Mouse (Mus musculus) embryonic facial prominence, embryonic 10.5 days (tissue): ENCODE measurements around the gene Gm29776. TPM values are rescaled to one million over a fixed set of nuclear protein-coding genes. Genes with fewer than 3 reads are reported as not detected.
A peak's percentile ranks its signal among the peaks of the same experiment; 100 is the strongest.

Experiments used
- DNase-seq: peaks from one replicate; pipeline ENCODE4 v3.0.0-alpha.2; 2017; ENCODE audit warnings: low spot score
- H3K27ac ChIP-seq: fragments of 300-500 bp; sonication (generic); replicated peaks from 2 replicates; pipeline ENCODE4 v1.5.1; 2016; ENCODE audit warnings: mild to moderate bottlenecking
- H3K27me3 ChIP-seq: fragments of 300-500 bp; sonication (generic); replicated peaks from 2 replicates; pipeline ENCODE4 v1.6.1; 2016; ENCODE audit warnings: low read depth, mild to moderate bottlenecking; ENCODE audit not compliant: poor library complexity, severe bottlenecking
- H3K36me3 ChIP-seq: fragments of 300-500 bp; sonication (generic); replicated peaks from 2 replicates; pipeline ENCODE4 v1.6.1; 2016; ENCODE audit warnings: mild to moderate bottlenecking, moderate library complexity
- H3K4me1 ChIP-seq: fragments of 300-500 bp; sonication (generic); 2 replicates; pipeline ENCODE4 v1.6.1; 2016
- H3K4me3 ChIP-seq: fragments of 300-500 bp; sonication (generic); 2 replicates; pipeline ENCODE4 v1.5.1; 2016; ENCODE audit warnings: mild to moderate bottlenecking, moderate library complexity
- H3K9me3 ChIP-seq: fragments of 300-500 bp; sonication (generic); 2 replicates; pipeline ENCODE4 v1.6.1; 2016; ENCODE audit warnings: mild to moderate bottlenecking
- WGBS: fragments of 180-500 bp; shearing (Covaris S2); methylation state at CpG from one replicate; pipeline ENCODE4 v1.1.7; 2016; 5-methylcytosine and 5-hydroxymethylcytosine counted together
- polyA plus RNA-seq: library from polyadenylated mRNA; unstranded; fragments of >200 nt; fragmentation: Nextera tagmentation; extraction: Ambion mirVana; gene quantifications from 2 replicates; pipeline ENCODE4 v1.2.1, GENCODE M21; 2016

Gm29776 gene
- polyA plus RNA-seq, 1 experiment from 2014 or later: 0.12 TPM

DNA sequence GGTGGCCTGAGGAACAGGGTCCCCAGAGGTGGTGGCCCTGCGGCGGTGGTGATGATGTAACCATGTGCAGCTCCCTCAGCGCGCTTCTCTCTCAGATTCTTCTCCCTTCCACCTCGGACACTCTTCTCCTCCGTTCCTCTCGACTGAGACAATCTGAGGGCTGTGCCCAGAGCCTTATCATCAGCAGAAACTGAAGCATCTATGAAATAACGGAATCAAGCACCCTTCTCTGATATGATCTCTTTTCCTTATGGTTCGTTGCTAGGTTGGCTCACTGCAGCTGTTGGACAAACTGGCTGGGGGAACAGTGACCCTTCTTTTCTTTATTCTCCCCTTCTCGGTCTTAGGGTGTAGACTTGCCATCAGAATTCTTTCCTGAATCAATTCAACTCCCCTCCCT lies 4.6 kb upstream of the Gm29776 start:
- Histone ChIP-seq H3K36me3 (no peaks in the 10 kb centered on the region), H3K4me1 (peaks cover 9% of the 10 kb centered on the region), H3K4me3 (no peak overlapping the region), H3K27ac (no peak overlapping the region), H3K27me3 (peaks cover 14% of the 10 kb centered on the region; the same call in 1 of the 2 replicates), H3K9me3 (no peaks in the 10 kb centered on the region)
- DNase-seq: no peak
- 69% methylated on average over 10 of the region's 10 CpGs for WGBS

DNA sequence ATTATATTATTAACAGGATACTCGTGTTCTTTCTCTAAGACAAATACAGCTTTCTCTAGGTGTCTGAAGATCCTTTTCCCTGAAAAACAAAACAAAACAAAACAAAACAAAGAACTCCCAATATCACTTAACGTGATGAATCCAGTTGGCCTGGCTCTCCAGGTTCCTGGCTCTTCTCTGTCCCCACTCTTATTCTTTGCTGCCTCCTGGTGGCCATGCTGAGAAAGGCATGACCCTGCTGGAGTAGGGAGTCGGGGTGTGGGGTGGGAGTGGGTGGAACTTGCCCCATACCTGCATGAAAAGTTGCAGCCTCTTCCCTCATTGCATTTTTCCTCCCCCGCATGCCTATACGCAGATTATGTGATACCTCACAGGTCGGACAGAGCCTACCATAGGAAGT lies 2.7 kb upstream of the Gm29776 start:
- Histone ChIP-seq H3K27me3 (peaks cover 14% of the 10 kb centered on the region; the same call in 1 of the 2 replicates), H3K36me3 (no peaks in the 10 kb centered on the region), H3K9me3 (no peaks in the 10 kb centered on the region), H3K27ac (no peak overlapping the region), H3K4me3 (no peak overlapping the region), H3K4me1 (0 out of 2 replicates have a peak, but pooled peaks cover 3% of the 10 kb centered on the region)
- 8% methylated on average over 6 of the region's 6 CpGs for WGBS
- peak; percentile 82 for DNase-seq

DNA sequence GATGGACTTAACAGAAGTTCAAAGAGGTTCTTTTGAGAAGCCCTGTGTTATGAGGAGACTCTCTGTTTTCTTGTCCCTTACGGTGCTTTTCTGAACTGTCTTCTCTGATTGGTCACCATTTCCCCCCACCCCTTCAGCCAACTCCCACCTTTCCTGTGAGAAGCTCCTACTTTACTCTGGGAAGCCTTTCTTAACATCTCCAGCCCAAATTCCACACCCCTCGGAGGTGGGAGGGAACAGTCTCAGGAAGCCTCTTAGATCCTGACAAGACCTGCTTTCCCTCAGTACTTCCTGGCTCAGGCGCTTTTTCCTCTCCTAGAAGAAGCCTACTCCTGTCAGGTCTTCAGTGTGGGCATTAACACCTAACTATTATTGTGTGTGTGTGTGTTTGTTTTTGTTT lies 953 bp upstream of the Gm29776 start:
- DNase-seq: no peak
- 56% methylated on average over 3 of the region's 3 CpGs for WGBS
- Histone ChIP-seq H3K27ac (no peak overlapping the region), H3K4me1 (0 out of 2 replicates have a peak, but pooled peaks cover 3% of the 10 kb centered on the region), H3K36me3 (0 out of 2 replicates have a peak, but pooled peaks cover 3% of the 10 kb centered on the region), H3K27me3 (peaks cover 14% of the 10 kb centered on the region; the same call in 1 of the 2 replicates), H3K4me3 (no peak overlapping the region), H3K9me3 (no peaks in the 10 kb centered on the region)

DNA sequence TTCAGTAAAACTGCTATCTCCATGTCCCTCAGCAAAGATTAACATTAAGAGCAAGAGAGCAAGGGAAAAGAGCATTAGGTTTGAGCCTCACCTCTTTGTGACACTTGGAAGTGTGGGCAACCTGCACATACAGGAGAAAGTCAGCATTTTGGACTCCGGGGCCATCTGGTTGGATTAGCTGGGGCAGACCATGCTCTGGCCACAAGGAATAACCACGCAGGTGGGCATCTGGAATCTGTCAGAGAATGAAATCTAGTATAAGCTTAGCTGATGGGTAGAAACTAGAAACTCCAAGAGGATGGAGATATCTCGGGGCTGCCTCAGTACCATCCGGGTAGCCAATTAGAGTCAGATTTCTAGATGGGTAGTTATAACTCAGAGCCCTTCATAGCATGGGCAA lies 1.9 kb downstream of the Gm29776 start:
- 0 out of 2 replicates have a peak, but pooled peaks cover 3% of the 10 kb centered on the region for H3K27me3 ChIP-seq
- 87% methylated on average over 4 of the region's 4 CpGs for WGBS
- H3K9me3 ChIP-seq: no peaks in the 10 kb centered on the region
- no peak overlapping the region for H3K4me3 ChIP-seq
- 0 out of 2 replicates have a peak, but pooled peaks cover 3% of the 10 kb centered on the region for H3K4me1 ChIP-seq
- no peak for DNase-seq
- H3K27ac ChIP-seq: no peak overlapping the region
- peaks cover 25% of the 10 kb centered on the region for H3K36me3 ChIP-seq

DNA sequence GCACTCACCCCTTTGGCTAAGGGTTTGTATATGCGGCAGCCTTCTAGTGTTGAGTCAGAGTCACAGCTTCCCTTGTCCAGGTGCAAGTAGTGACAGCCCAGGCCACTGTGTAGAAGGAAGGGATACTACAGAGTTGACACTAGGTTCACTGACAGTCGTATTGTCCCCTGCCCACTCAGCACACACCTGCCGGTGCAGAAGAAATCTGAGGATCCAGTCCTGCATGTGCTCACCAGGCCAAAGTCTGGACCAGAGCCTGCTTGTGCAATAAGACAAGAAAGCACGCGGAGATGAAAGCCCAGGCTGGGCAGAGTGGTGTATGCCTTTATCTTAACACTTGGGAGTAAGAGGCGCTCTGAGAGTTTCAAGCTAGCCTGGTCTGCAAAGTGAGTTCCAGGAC lies 3.6 kb downstream of the Gm29776 start:
- Histone ChIP-seq H3K27me3 (no peaks in the 10 kb centered on the region), H3K36me3 (peaks cover 37% of the 10 kb centered on the region), H3K4me3 (no peak overlapping the region), H3K27ac (no peak overlapping the region), H3K4me1 (0 out of 2 replicates have a peak, but pooled peaks cover 3% of the 10 kb centered on the region), H3K9me3 (no peaks in the 10 kb centered on the region)
- DNase-seq: no peak
- WGBS: 80% methylated on average over 6 of the region's 6 CpGs

DNA sequence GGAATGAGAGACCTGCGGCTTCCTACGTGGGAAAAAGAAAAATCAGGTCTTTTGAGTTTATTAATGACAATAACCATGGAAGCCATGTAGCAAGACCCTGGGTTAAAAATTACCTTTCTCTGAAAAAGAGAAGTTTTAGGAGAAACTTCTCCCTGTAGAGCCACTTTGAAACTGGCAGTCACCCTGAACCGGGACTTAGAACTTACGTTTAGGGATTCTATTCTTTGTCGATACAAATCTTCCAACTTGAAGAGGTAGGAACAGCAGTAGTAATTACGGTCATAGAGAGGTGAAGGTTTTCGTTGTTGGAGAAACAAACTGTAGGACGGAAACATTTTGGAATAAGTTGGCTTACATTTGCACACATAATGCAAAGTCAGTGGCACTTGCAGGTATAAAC lies 11.4 kb downstream of the Gm29776 start:
- DNase-seq: no peak
- H3K4me1 ChIP-seq: peaks cover 26% of the 10 kb centered on the region
- peak overlapping the region; percentile 75 for H3K4me3 ChIP-seq
- H3K27ac ChIP-seq: peak overlapping the region; percentile 93
- H3K27me3 ChIP-seq: no peaks in the 10 kb centered on the region
- peaks cover 48% of the 10 kb centered on the region for H3K36me3 ChIP-seq
- no peaks in the 10 kb centered on the region for H3K9me3 ChIP-seq
- WGBS: 8% methylated on average over 8 of the region's 8 CpGs

GRCm38 (mm10) chr14:54686522-54687143 lies 12.0 kb downstream of the Gm29776 start, which contains the start of gene Acin1:
Gene Acin1 (minus strand): TSS chr14:54686931.
- Histone ChIP-seq H3K9me3 (no peaks in the 10 kb centered on the region), H3K36me3 (peaks cover 54% of the 10 kb centered on the region)
- under 1% methylated on average over 44 of the region's 44 CpGs for WGBS

DNA sequence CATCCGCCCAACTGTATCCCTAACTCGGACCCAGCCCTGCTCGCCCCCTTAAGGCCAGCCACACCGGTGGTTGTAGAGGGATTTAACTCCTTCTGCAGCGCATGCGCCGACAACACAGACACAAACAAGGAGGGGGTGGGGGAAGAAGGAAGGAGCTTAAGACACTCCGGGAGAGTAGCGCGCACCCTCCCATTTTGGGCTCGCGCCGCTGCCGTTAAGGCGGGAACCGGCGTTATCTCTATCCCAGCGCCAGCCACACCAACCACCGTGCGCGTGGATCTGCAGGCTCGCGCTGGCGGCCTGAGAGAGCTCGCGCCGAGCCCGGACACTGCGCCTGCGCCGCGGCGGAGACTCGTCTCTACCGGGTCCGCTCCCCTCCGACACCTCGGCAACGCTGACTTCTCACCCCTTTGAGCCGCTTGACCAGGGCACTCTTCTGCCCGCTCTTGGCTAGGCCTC lies 12.5 kb downstream of the Gm29776 start, which contains the start of gene 1700123O20Rik:
Gene 1700123O20Rik, plus strand, starts transcription at position 154 of the 459 bp plus-strand sequence.
- Histone ChIP-seq H3K27ac (peak within 1 kb of the TSS; percentile 93), H3K27me3 (no peaks in the 10 kb centered on the region), H3K4me1 (peaks cover 26% of the 10 kb centered on the region), H3K4me3 (peak within 1 kb of the TSS; percentile 75), H3K36me3 (peaks cover 57% of the 10 kb centered on the region), H3K9me3 (no peaks in the 10 kb centered on the region)
- peak; percentile 89 for DNase-seq
- WGBS: 0% methylated on average over 41 of the region's 41 CpGs

More at GRCm38 (mm10) chr14:54686522-54687143, 12.0 kb downstream of the Gm29776 start, which contains the start of gene Acin1:
- H3K4me1 ChIP-seq: peaks cover 26% of the 10 kb centered on the region
- no peaks in the 10 kb centered on the region for H3K27me3 ChIP-seq
- peak; percentile 99 for DNase-seq
- peak within 1 kb of the TSS; percentile 93 for H3K27ac ChIP-seq
- peak within 1 kb of the TSS; percentile 75 for H3K4me3 ChIP-seq

GRCm38 (mm10) chr14:54685471-54685870 lies 13.2 kb downstream of the Gm29776 start:
- Histone ChIP-seq H3K27ac (peak overlapping the region; percentile 93), H3K4me1 (peaks cover 26% of the 10 kb centered on the region), H3K9me3 (no peaks in the 10 kb centered on the region), H3K27me3 (no peaks in the 10 kb centered on the region), H3K36me3 (peaks cover 56% of the 10 kb centered on the region), H3K4me3 (peak overlapping the region; percentile 75)
- WGBS: 15% methylated on average over 8 of the region's 8 CpGs
- no peak for DNase-seq

GRCm38 (mm10) chr14:54682396-54682795 lies 16.2 kb downstream of the Gm29776 start:
- Histone ChIP-seq H3K36me3 (peaks cover 64% of the 10 kb centered on the region), H3K9me3 (no peaks in the 10 kb centered on the region), H3K4me3 (no peak overlapping the region), H3K27me3 (no peaks in the 10 kb centered on the region), H3K4me1 (peaks cover 12% of the 10 kb centered on the region), H3K27ac (no peak overlapping the region)
- DNase-seq: no peak
- 93% methylated on average over 3 of the region's 3 CpGs for WGBS

DNA sequence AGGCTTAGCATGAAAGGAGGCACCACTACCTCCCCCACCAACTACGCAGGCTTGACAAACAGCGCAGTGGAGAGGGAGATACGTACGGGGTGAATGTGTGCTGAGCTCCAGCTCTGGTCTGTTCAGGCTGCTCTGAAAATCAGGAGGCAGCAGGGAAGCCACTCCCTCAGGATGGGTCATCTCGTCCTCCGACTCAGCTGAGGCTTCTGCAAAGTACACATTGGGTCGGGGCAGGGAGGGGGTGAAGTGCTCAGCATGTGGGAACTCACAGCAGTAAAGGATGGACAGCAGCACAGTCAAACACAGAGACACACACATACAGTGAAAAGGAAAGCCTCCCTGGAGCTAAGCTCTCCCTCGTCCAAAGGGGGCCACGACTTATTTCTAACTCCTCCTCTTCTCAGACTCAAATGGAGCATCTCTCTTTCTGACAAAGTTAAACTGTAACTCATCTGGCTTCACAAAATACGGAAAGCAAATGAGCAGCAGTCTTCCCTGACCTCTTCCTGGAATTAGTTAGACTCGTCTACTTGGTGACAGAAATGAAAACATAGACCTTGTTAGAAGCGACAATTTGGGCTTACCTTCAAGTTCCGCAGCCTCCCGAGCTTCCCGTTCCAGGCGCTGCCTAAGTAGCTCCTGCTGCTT lies 19.9 kb downstream of the Gm29776 start:
- no peaks in the 10 kb centered on the region for H3K4me1 ChIP-seq

DNA sequence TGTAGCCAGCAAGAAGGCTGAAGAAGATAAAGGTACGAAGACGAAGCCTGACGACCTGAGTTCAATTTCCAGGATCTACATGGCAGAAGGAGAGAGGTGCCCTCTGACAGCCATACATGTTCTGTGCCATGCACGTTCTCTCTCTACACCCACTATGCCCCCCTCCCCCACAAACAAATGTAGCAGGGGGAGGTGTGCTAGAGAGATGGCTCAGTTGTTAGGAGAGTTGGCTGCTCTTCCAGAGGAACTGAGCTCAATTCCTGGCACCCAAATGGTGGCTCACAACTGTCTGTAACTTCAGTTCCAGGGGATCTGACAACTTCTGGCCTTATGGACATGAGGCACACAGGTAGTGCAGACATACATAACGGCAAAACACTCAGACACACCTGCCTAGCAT lies 22.3 kb downstream of the Gm29776 start:
- no peaks in the 10 kb centered on the region for H3K27me3 ChIP-seq
- no peak overlapping the region for H3K4me3 ChIP-seq
- 88% methylated on average over 5 of the region's 5 CpGs for WGBS
- peaks cover 95% of the 10 kb centered on the region for H3K36me3 ChIP-seq
- no peak overlapping the region for H3K27ac ChIP-seq
- no peaks in the 10 kb centered on the region for H3K9me3 ChIP-seq
- no peak for DNase-seq
- no peaks in the 10 kb centered on the region for H3K4me1 ChIP-seq

More for the DNA sequence above, 19.9 kb downstream of the Gm29776 start:
- 92% methylated on average over 16 of the region's 16 CpGs for WGBS
- H3K9me3 ChIP-seq: no peaks in the 10 kb centered on the region
- H3K36me3 ChIP-seq: peaks cover 96% of the 10 kb centered on the region
- no peaks in the 10 kb centered on the region for H3K27me3 ChIP-seq
- H3K4me3 ChIP-seq: no peak overlapping the region
- H3K27ac ChIP-seq: no peak overlapping the region
- no peak for DNase-seq
